Mouse (Mus musculus) brain, adult 2 months (tissue): ENCODE results near the gene Vmn1r132.
"Not testable (repeated sequence)": the region's sequence is repeated elsewhere in the genome, so short reads cannot be mapped to it uniquely, and the experiment has no call there.

Experiments
- DNase-seq: peaks from one replicate; pipeline ENCODE4 v3.0.0; 2011; ENCODE audit warnings: low read depth, low spot score

Gene Vmn1r132

GRCm38 (mm10) chr7:21613792-21614191 is at the start of gene Vmn1r132:
Gene Vmn1r132 (plus strand): TSS chr7:21614092.
- not testable (repeated sequence) for DNase-seq
